Mouse (Mus musculus) cerebellum, postnatal 36 days (tissue): ENCODE data around the gene Syn3.
"Not testable (repeated sequence)": the region's sequence is repeated elsewhere in the genome, so short reads cannot be mapped to it uniquely, and the experiment has no call there.

Experiments
- DNase-seq, 2 experiments: peaks; one replicate each; pipeline ENCODE4 v3.0.0; 2021 to 2022; ENCODE audit warnings: mixed read lengths in 2 of 2

Syn3 gene

GRCm38 (mm10) chr10:86416806-86417205 lies 81.9 kb downstream of the Syn3 start:
- DNase-seq: no peak

- no peak for DNase-seq
Observed at GRCm38 (mm10) chr10:86410868-86411267, 87.8 kb downstream of the Syn3 start.

- DNase-seq: no peak
Observed at GRCm38 (mm10) chr10:86406952-86407351, 91.7 kb downstream of the Syn3 start.

GRCm38 (mm10) chr10:86398347-86398720 lies 100.4 kb downstream of the Syn3 start:
- DNase-seq: no peak

GRCm38 (mm10) chr10:86397577-86398346 lies 100.9 kb downstream of the Syn3 start:
- no peak for DNase-seq

- DNase-seq: no peak
Observed at GRCm38 (mm10) chr10:86392399-86392798, 106.3 kb downstream of the Syn3 start.

- no peak for DNase-seq
Observed at GRCm38 (mm10) chr10:86389913-86390312, 108.8 kb downstream of the Syn3 start.

GRCm38 (mm10) chr10:86389357-86389756 lies 109.3 kb downstream of the Syn3 start:
- no peak for DNase-seq

GRCm38 (mm10) chr10:86388803-86389202 lies 109.9 kb downstream of the Syn3 start:
- peak in 1 of 2 experiments; percentile 32 for DNase-seq

GRCm38 (mm10) chr10:86387821-86388440 lies 110.8 kb downstream of the Syn3 start:
- DNase-seq: peak; percentile 60 to 62

GRCm38 (mm10) chr10:86386232-86386631 lies 112.5 kb downstream of the Syn3 start:
- no peak for DNase-seq

GRCm38 (mm10) chr10:86385656-86386055 lies 113.0 kb downstream of the Syn3 start:
- no peak for DNase-seq

GRCm38 (mm10) chr10:86384655-86385054 lies 114.0 kb downstream of the Syn3 start:
- no peak for DNase-seq

- DNase-seq: no peak
Observed at GRCm38 (mm10) chr10:86381922-86382260, 116.8 kb downstream of the Syn3 start.

- DNase-seq: no peak
Observed at GRCm38 (mm10) chr10:86381150-86381921, 117.4 kb downstream of the Syn3 start.

GRCm38 (mm10) chr10:86380626-86381025 lies 118.1 kb downstream of the Syn3 start:
- DNase-seq: no peak

- not testable (repeated sequence) for DNase-seq
Observed at GRCm38 (mm10) chr10:86378803-86379202, 119.9 kb downstream of the Syn3 start.

GRCm38 (mm10) chr10:86376392-86377185 lies 122.1 kb downstream of the Syn3 start:
- DNase-seq: no peak

GRCm38 (mm10) chr10:86375903-86376302 lies 122.8 kb downstream of the Syn3 start:
- DNase-seq: no peak

GRCm38 (mm10) chr10:86374061-86374460 lies 124.6 kb downstream of the Syn3 start:
- DNase-seq: no peak

GRCm38 (mm10) chr10:86371561-86371960 lies 127.1 kb downstream of the Syn3 start:
- no peak for DNase-seq

- no peak for DNase-seq
Observed at GRCm38 (mm10) chr10:86369346-86369745, 129.3 kb downstream of the Syn3 start.

GRCm38 (mm10) chr10:86368811-86369210 lies 129.9 kb downstream of the Syn3 start:
- no peak for DNase-seq
